Mouse (Mus musculus) erythroblast, embryonic 14.5 days (primary cell): Measurements from ENCODE around the gene Gck.

Source experiments
- GATA1 ChIP-seq: IDR thresholded peaks from 2 replicates; pipeline ENCODE4 v1.6.1; 2012; ENCODE audit warnings: low read length, inconsistent platforms, mixed read lengths
- TAL1 ChIP-seq: IDR thresholded peaks from 3 replicates; pipeline ENCODE4 v1.6.1; 2012; ENCODE audit warnings: low read length, inconsistent platforms, mixed read lengths

- TF ChIP-seq TAL1 (no peak), GATA1 (no peak)
Observed at GRCm38 (mm10) chr11:5897230-5897629, 52.7 kb downstream of the Gck start.
